Mouse (Mus musculus): ENCODE results near the gene Map2. TPM values are rescaled to one million over a fixed set of nuclear protein-coding genes. Genes with fewer than 3 reads are reported as not detected.

Map2 gene
- 0.51 and 0.66 TPM in 2 replicates for polyA plus RNA-seq (2015; fragmentation: Nextera tagmentation; extraction: Ambion mirVana)

- H3K27me3 ChIP-seq (ENCODE audit: insufficient read depth, low read length) = no peaks in the 10 kb centered on the region
- H3K9ac ChIP-seq (replicated peaks) = peak within 1 kb of the TSS; percentile 30; the same call in 1 of the 2 replicates
- TF ChIP-seq CTCF (IDR thresholded peaks at IDR 0.05; ENCODE audit: low read depth) = no peak
- TF ChIP-seq EP300 (IDR thresholded peaks at IDR 0.05; ENCODE audit: low read depth) = no peak
- ATAC-seq = peak; percentile 95
- peak within 1 kb of the TSS; percentile 56 for H3K4me3 ChIP-seq (ENCODE audit: low read depth, low read length)
- under 1% methylated on average over 58 of the region's 61 CpGs for WGBS (ENCODE audit: insufficient replicate concordance)
- DNase-seq = peak; percentile 75
- 0 out of 2 replicates have a peak, but pooled peaks cover 3% of the 10 kb centered on the region for H3K4me1 ChIP-seq (ENCODE audit: insufficient read depth)
- H3K27ac ChIP-seq (ENCODE audit: low read depth) = no peak within 1 kb of the TSS
- H3K9me3 ChIP-seq (ENCODE audit: low read length) = no peaks in the 10 kb centered on the region
- H3K4me2 ChIP-seq (ENCODE audit: low read depth, low read length) = peak within 1 kb of the TSS; percentile 78
- no peaks in the 10 kb centered on the region for H3K36me3 ChIP-seq (replicated peaks; ENCODE audit: insufficient read depth, low read length)
Measured at GRCm38 (mm10) chr1:66175041-66175665, at the start of gene Map2. TSS of gene Map2 (plus strand) at chr1:66175273.

GRCm38 (mm10) chr1:66133014-66133413 is 42.1 kb upstream of the Map2 start:
- no peak for ATAC-seq
- no peaks in the 10 kb centered on the region for H3K9me3 ChIP-seq (ENCODE audit: low read length)
- no peak overlapping the region for H3K4me3 ChIP-seq (ENCODE audit: low read depth, low read length)
- H3K4me1 ChIP-seq (ENCODE audit: insufficient read depth) = no peaks in the 10 kb centered on the region
- no peak for DNase-seq
- H3K27ac ChIP-seq (ENCODE audit: low read depth) = no peak overlapping the region
- no peak for TF ChIP-seq CTCF (IDR thresholded peaks at IDR 0.05; ENCODE audit: low read depth)
- no peak for TF ChIP-seq EP300 (IDR thresholded peaks at IDR 0.05; ENCODE audit: low read depth)
- H3K27me3 ChIP-seq (ENCODE audit: insufficient read depth, low read length) = no peaks in the 10 kb centered on the region
- no peak overlapping the region for H3K4me2 ChIP-seq (ENCODE audit: low read depth, low read length)
- H3K9ac ChIP-seq (replicated peaks) = no peak overlapping the region
- H3K36me3 ChIP-seq (replicated peaks; ENCODE audit: insufficient read depth, low read length) = no peaks in the 10 kb centered on the region

GRCm38 (mm10) chr1:66135324-66135723 is 39.7 kb upstream of the Map2 start:
- Histone ChIP-seq H3K4me1 (ENCODE audit: insufficient read depth) (no peaks in the 10 kb centered on the region), H3K27me3 (ENCODE audit: insufficient read depth, low read length) (no peaks in the 10 kb centered on the region), H3K4me2 (ENCODE audit: low read depth, low read length) (no peak overlapping the region), H3K4me3 (ENCODE audit: low read depth, low read length) (no peak overlapping the region), H3K9me3 (ENCODE audit: low read length) (no peaks in the 10 kb centered on the region), H3K27ac (ENCODE audit: low read depth) (no peak overlapping the region), H3K9ac (replicated peaks) (no peak overlapping the region), H3K36me3 (replicated peaks; ENCODE audit: insufficient read depth, low read length) (no peaks in the 10 kb centered on the region)
- no peak for ATAC-seq
- DNase-seq = no peak
- TF ChIP-seq CTCF (IDR thresholded peaks at IDR 0.05; ENCODE audit: low read depth) = no peak
- TF ChIP-seq EP300 (IDR thresholded peaks at IDR 0.05; ENCODE audit: low read depth) = no peak

GRCm38 (mm10) chr1:66140686-66141085 is 34.4 kb upstream of the Map2 start:
- TF ChIP-seq EP300 (IDR thresholded peaks at IDR 0.05; ENCODE audit: low read depth) (no peak), CTCF (IDR thresholded peaks at IDR 0.05; ENCODE audit: low read depth) (no peak)
- Histone ChIP-seq H3K9me3 (ENCODE audit: low read length) (no peaks in the 10 kb centered on the region), H3K36me3 (replicated peaks; ENCODE audit: insufficient read depth, low read length) (no peaks in the 10 kb centered on the region), H3K9ac (replicated peaks) (no peak overlapping the region), H3K4me1 (ENCODE audit: insufficient read depth) (no peaks in the 10 kb centered on the region), H3K27ac (ENCODE audit: low read depth) (no peak overlapping the region), H3K4me2 (ENCODE audit: low read depth, low read length) (no peak overlapping the region), H3K27me3 (ENCODE audit: insufficient read depth, low read length) (no peaks in the 10 kb centered on the region), H3K4me3 (ENCODE audit: low read depth, low read length) (no peak overlapping the region)
- no peak for ATAC-seq
- DNase-seq = no peak
- WGBS (ENCODE audit: insufficient replicate concordance) = 75% methylated on average over 1 of the region's 1 CpGs

- DNase-seq (no peak), ATAC-seq (no peak)
- no peak for TF ChIP-seq EP300 (IDR thresholded peaks at IDR 0.05; ENCODE audit: low read depth)
- TF ChIP-seq CTCF (IDR thresholded peaks at IDR 0.05; ENCODE audit: low read depth) = no peak
- Histone ChIP-seq H3K9me3 (ENCODE audit: low read length) (no peaks in the 10 kb centered on the region), H3K4me2 (ENCODE audit: low read depth, low read length) (no peak overlapping the region), H3K4me1 (ENCODE audit: insufficient read depth) (no peaks in the 10 kb centered on the region), H3K27ac (ENCODE audit: low read depth) (no peak overlapping the region), H3K4me3 (ENCODE audit: low read depth, low read length) (no peak overlapping the region), H3K36me3 (replicated peaks; ENCODE audit: insufficient read depth, low read length) (no peaks in the 10 kb centered on the region), H3K9ac (replicated peaks) (no peak overlapping the region), H3K27me3 (ENCODE audit: insufficient read depth, low read length) (no peaks in the 10 kb centered on the region)
- WGBS (ENCODE audit: insufficient replicate concordance) = 51% methylated on average over 3 of the region's 3 CpGs
Measured at GRCm38 (mm10) chr1:66145180-66145579, 29.9 kb upstream of the Map2 start.

GRCm38 (mm10) chr1:66148825-66149514 is 26.1 kb upstream of the Map2 start:
- H3K36me3 ChIP-seq (replicated peaks; ENCODE audit: insufficient read depth, low read length) = no peaks in the 10 kb centered on the region
- H3K9me3 ChIP-seq (ENCODE audit: low read length) = no peaks in the 10 kb centered on the region
- no peak overlapping the region for H3K9ac ChIP-seq (replicated peaks)
- H3K27ac ChIP-seq (ENCODE audit: low read depth) = no peak overlapping the region
- H3K27me3 ChIP-seq (ENCODE audit: insufficient read depth, low read length) = no peaks in the 10 kb centered on the region
- no peak for DNase-seq
- no peak for ATAC-seq
- H3K4me3 ChIP-seq (ENCODE audit: low read depth, low read length) = no peak overlapping the region
- no peak overlapping the region for H3K4me2 ChIP-seq (ENCODE audit: low read depth, low read length)
- WGBS (ENCODE audit: insufficient replicate concordance) = 78% methylated on average over 2 of the region's 2 CpGs
- no peaks in the 10 kb centered on the region for H3K4me1 ChIP-seq (ENCODE audit: insufficient read depth)
- TF ChIP-seq EP300 (IDR thresholded peaks at IDR 0.05; ENCODE audit: low read depth) (no peak), CTCF (IDR thresholded peaks at IDR 0.05; ENCODE audit: low read depth) (no peak)
